Mouse (Mus musculus) neural tube, embryonic 15.5 days (tissue): Measurements from ENCODE around the gene Dpp10. TPM values are rescaled to one million over a fixed set of nuclear protein-coding genes. Genes with fewer than 3 reads are reported as not detected.

ENCODE experiments used
- ATAC-seq: fragments of 200-750 bp; cut with Nextera tagmentation; 2 replicates; pipeline ENCODE4 v1.8.0; 2017; ENCODE audit warnings: mild to moderate bottlenecking, moderate TSS enrichment, moderate library complexity; ENCODE audit not compliant: low FRiP score
- H3K27ac ChIP-seq: fragments of 300-500 bp; sonication (generic); replicated peaks from 2 replicates; pipeline ENCODE4 v1.5.1; 2015; ENCODE audit warnings: mild to moderate bottlenecking, inconsistent platforms
- H3K27me3 ChIP-seq: fragments of 300-500 bp; sonication (generic); replicated peaks from 2 replicates; pipeline ENCODE4 v1.6.1; 2015; ENCODE audit warnings: inconsistent platforms
- H3K36me3 ChIP-seq: fragments of 300-500 bp; sonication (generic); 2 replicates; pipeline ENCODE4 v1.6.1; 2015; ENCODE audit warnings: inconsistent platforms
- H3K4me1 ChIP-seq: fragments of 300-500 bp; sonication (generic); 2 replicates; pipeline ENCODE4 v1.6.1; 2015; ENCODE audit warnings: inconsistent platforms
- H3K4me2 ChIP-seq: fragments of 300-500 bp; sonication (generic); 2 replicates; pipeline ENCODE4 v1.6.1; 2015; ENCODE audit warnings: inconsistent platforms, mild to moderate bottlenecking, moderate library complexity
- H3K4me3 ChIP-seq: fragments of 300-500 bp; sonication (generic); replicated peaks from 2 replicates; pipeline ENCODE4 v1.5.1; 2015; ENCODE audit warnings: mild to moderate bottlenecking, inconsistent platforms
- H3K9ac ChIP-seq: fragments of 300-500 bp; sonication (generic); replicated peaks from 2 replicates; pipeline ENCODE4 v1.6.1; 2015; ENCODE audit warnings: mild to moderate bottlenecking, inconsistent platforms
- H3K9me3 ChIP-seq: fragments of 300-500 bp; sonication (generic); replicated peaks from 2 replicates; pipeline ENCODE4 v1.6.1; 2016; ENCODE audit warnings: inconsistent platforms
- WGBS: fragments of 180-500 bp; shearing (Covaris S2); methylation state at CpG from one replicate; pipeline ENCODE4 v1.1.7; 2015; ENCODE audit warnings: mixed read lengths; 5-methylcytosine and 5-hydroxymethylcytosine counted together
- polyA plus RNA-seq: library from polyadenylated mRNA; unstranded; fragments of >200 nt; fragmentation: Nextera tagmentation; extraction: Ambion mirVana; gene quantifications from 2 replicates; pipeline ENCODE4 v1.2.1, GENCODE M21; 2015

Dpp10 gene
- polyA plus RNA-seq, 1 experiment from 2014 or later, result 21.6 TPM

- Histone ChIP-seq H3K9me3 (no peaks in the 10 kb centered on the region), H3K27ac (no peak overlapping the region), H3K4me1 (no peaks in the 10 kb centered on the region), H3K36me3 (no peaks in the 10 kb centered on the region), H3K9ac (no peak overlapping the region), H3K4me2 (no peak overlapping the region), H3K27me3 (no peaks in the 10 kb centered on the region), H3K4me3 (no peak overlapping the region)
- no peak for ATAC-seq
- 71% methylated on average over 4 of the region's 4 CpGs for WGBS
Measured at GRCm38 (mm10) chr1:123901218-123901617, 144.1 kb downstream of the Dpp10 start.

GRCm38 (mm10) chr1:123887243-123887642, 158.1 kb downstream of the Dpp10 start:
- ATAC-seq, result no peak
- Histone ChIP-seq H3K9me3 (no peaks in the 10 kb centered on the region), H3K4me3 (no peak overlapping the region), H3K9ac (no peak overlapping the region), H3K4me1 (no peaks in the 10 kb centered on the region), H3K27me3 (no peaks in the 10 kb centered on the region), H3K27ac (no peak overlapping the region), H3K36me3 (no peaks in the 10 kb centered on the region), H3K4me2 (no peak overlapping the region)
- WGBS, result 54% methylated on average over 1 of the region's 1 CpGs

GRCm38 (mm10) chr1:123846881-123847280, 198.5 kb downstream of the Dpp10 start:
- Histone ChIP-seq H3K27ac (no peak overlapping the region), H3K9ac (no peak overlapping the region), H3K4me2 (no peak overlapping the region), H3K27me3 (no peaks in the 10 kb centered on the region), H3K4me3 (no peak overlapping the region), H3K4me1 (no peaks in the 10 kb centered on the region), H3K36me3 (no peaks in the 10 kb centered on the region), H3K9me3 (no peaks in the 10 kb centered on the region)
- no peak for ATAC-seq
- WGBS, result 85% methylated on average over 3 of the region's 3 CpGs

GRCm38 (mm10) chr1:123801206-123801605, 244.2 kb downstream of the Dpp10 start:
- Histone ChIP-seq H3K36me3 (no peaks in the 10 kb centered on the region), H3K27ac (no peak overlapping the region), H3K9ac (no peak overlapping the region), H3K4me3 (no peak overlapping the region), H3K4me1 (no peaks in the 10 kb centered on the region), H3K9me3 (no peaks in the 10 kb centered on the region), H3K4me2 (no peak overlapping the region), H3K27me3 (no peaks in the 10 kb centered on the region)
- no peak for ATAC-seq
- WGBS, result 12% methylated on average over 1 of the region's 1 CpGs

GRCm38 (mm10) chr1:123765511-123765910, 279.8 kb downstream of the Dpp10 start:
- Histone ChIP-seq H3K27me3 (no peaks in the 10 kb centered on the region), H3K4me2 (no peak overlapping the region), H3K36me3 (no peaks in the 10 kb centered on the region), H3K4me3 (no peak overlapping the region), H3K4me1 (no peaks in the 10 kb centered on the region), H3K27ac (no peak overlapping the region), H3K9ac (no peak overlapping the region), H3K9me3 (no peaks in the 10 kb centered on the region)
- 86% methylated on average over 2 of the region's 2 CpGs for WGBS
- no peak for ATAC-seq

GRCm38 (mm10) chr1:123762272-123762671, 283.1 kb downstream of the Dpp10 start:
- no peak overlapping the region for H3K4me3 ChIP-seq
- H3K4me2 ChIP-seq, result no peak overlapping the region
- H3K9ac ChIP-seq, result no peak overlapping the region
- H3K36me3 ChIP-seq, result no peaks in the 10 kb centered on the region
- H3K27ac ChIP-seq, result no peak overlapping the region
- H3K4me1 ChIP-seq, result no peaks in the 10 kb centered on the region
- no peaks in the 10 kb centered on the region for H3K9me3 ChIP-seq
- no peaks in the 10 kb centered on the region for H3K27me3 ChIP-seq
- WGBS, result 92% methylated on average over 3 of the region's 3 CpGs
- ATAC-seq, result no peak

GRCm38 (mm10) chr1:123756055-123756454, 289.3 kb downstream of the Dpp10 start:
- Histone ChIP-seq H3K4me2 (no peak overlapping the region), H3K4me3 (no peak overlapping the region)
- no peak for ATAC-seq

GRCm38 (mm10) chr1:123707292-123707691, 338.1 kb downstream of the Dpp10 start:
- ATAC-seq, result no peak
- 82% methylated on average over 3 of the region's 3 CpGs for WGBS
- Histone ChIP-seq H3K27me3 (no peaks in the 10 kb centered on the region), H3K4me3 (no peak overlapping the region), H3K9ac (no peak overlapping the region), H3K27ac (no peak overlapping the region), H3K36me3 (no peaks in the 10 kb centered on the region), H3K4me1 (no peaks in the 10 kb centered on the region), H3K9me3 (no peaks in the 10 kb centered on the region), H3K4me2 (no peak overlapping the region)

More at GRCm38 (mm10) chr1:123756055-123756454, 289.3 kb downstream of the Dpp10 start:
- Histone ChIP-seq H3K9ac (no peak overlapping the region), H3K9me3 (no peaks in the 10 kb centered on the region), H3K4me1 (no peaks in the 10 kb centered on the region), H3K36me3 (no peaks in the 10 kb centered on the region), H3K27ac (no peak overlapping the region), H3K27me3 (no peaks in the 10 kb centered on the region)

- H3K9ac ChIP-seq, result no peak overlapping the region
- 84% methylated on average over 2 of the region's 2 CpGs for WGBS
- H3K9me3 ChIP-seq, result no peaks in the 10 kb centered on the region
- no peaks in the 10 kb centered on the region for H3K4me1 ChIP-seq
- H3K4me3 ChIP-seq, result no peak overlapping the region
- ATAC-seq, result no peak
- H3K36me3 ChIP-seq, result no peaks in the 10 kb centered on the region
- H3K27me3 ChIP-seq, result no peaks in the 10 kb centered on the region
- no peak overlapping the region for H3K4me2 ChIP-seq
- no peak overlapping the region for H3K27ac ChIP-seq
Measured at GRCm38 (mm10) chr1:123658409-123658808, 386.9 kb downstream of the Dpp10 start.

- Histone ChIP-seq H3K27ac (no peak overlapping the region), H3K27me3 (no peaks in the 10 kb centered on the region), H3K9ac (no peak overlapping the region), H3K9me3 (no peaks in the 10 kb centered on the region), H3K36me3 (no peaks in the 10 kb centered on the region), H3K4me1 (no peaks in the 10 kb centered on the region), H3K4me2 (no peak overlapping the region), H3K4me3 (no peak overlapping the region)
- no peak for ATAC-seq
- 50% methylated on average over 3 of the region's 3 CpGs for WGBS
Measured at GRCm38 (mm10) chr1:123656607-123657006, 388.8 kb downstream of the Dpp10 start.

- no peak overlapping the region for H3K9ac ChIP-seq
- H3K27ac ChIP-seq, result no peak overlapping the region
- 71% methylated on average over 1 of the region's 1 CpGs for WGBS
- H3K4me3 ChIP-seq, result no peak overlapping the region
- no peak overlapping the region for H3K4me2 ChIP-seq
- no peaks in the 10 kb centered on the region for H3K9me3 ChIP-seq
- H3K36me3 ChIP-seq, result no peaks in the 10 kb centered on the region
- no peaks in the 10 kb centered on the region for H3K27me3 ChIP-seq
- ATAC-seq, result no peak
- no peaks in the 10 kb centered on the region for H3K4me1 ChIP-seq
Measured at GRCm38 (mm10) chr1:123637897-123638296, 407.5 kb downstream of the Dpp10 start.

- H3K4me2 ChIP-seq, result no peak overlapping the region
- WGBS, result 91% methylated on average over 3 of the region's 3 CpGs
Measured at GRCm38 (mm10) chr1:123628268-123628667, 417.1 kb downstream of the Dpp10 start.

GRCm38 (mm10) chr1:123584857-123585256, 460.5 kb downstream of the Dpp10 start:
- ATAC-seq, result no peak
- Histone ChIP-seq H3K4me3 (no peak overlapping the region), H3K27ac (no peak overlapping the region), H3K9ac (no peak overlapping the region), H3K27me3 (no peaks in the 10 kb centered on the region), H3K4me2 (no peak overlapping the region), H3K9me3 (no peaks in the 10 kb centered on the region), H3K36me3 (no peaks in the 10 kb centered on the region), H3K4me1 (no peaks in the 10 kb centered on the region)

More at GRCm38 (mm10) chr1:123628268-123628667, 417.1 kb downstream of the Dpp10 start:
- no peak overlapping the region for H3K4me3 ChIP-seq
- H3K36me3 ChIP-seq, result no peaks in the 10 kb centered on the region
- H3K4me1 ChIP-seq, result no peaks in the 10 kb centered on the region
- no peaks in the 10 kb centered on the region for H3K27me3 ChIP-seq
- H3K9ac ChIP-seq, result no peak overlapping the region
- ATAC-seq, result no peak
- H3K9me3 ChIP-seq, result no peaks in the 10 kb centered on the region
- H3K27ac ChIP-seq, result no peak overlapping the region
